ENCODE assay signal across 9 mouse cellular contexts in genomic region chr7:100124211-100124610, GRCm38 (mm10). TPM values are rescaled to one million over a fixed set of nuclear protein-coding genes. Genes with fewer than 3 reads are reported as not detected.
DNase-seq lines count a peak whose midpoint lies in the region; ATAC-seq and TF ChIP-seq lines count a peak whose summit lies in the region.
"Had no signal": no experiment of that assay in that cellular context is flagged by ENCODE, and none has a peak within 500 bp of the region (broad histone marks: within the 10 kb centered on the region; RNA-seq: fewer than 3 reads in every experiment).

No protein-coding gene starts in this region.

- H3K27ac ChIP-seq in hindbrain, embryonic 10.5 days: no peak overlapping the region
- no peak overlapping the region for H3K27ac ChIP-seq in hindbrain, embryonic 13.5 days
- H3K27ac ChIP-seq in thymus, adult 2 months (ENCODE audit: control insufficient read depth, insufficient read depth, low read length): no peak overlapping the region
- H3K27ac ChIP-seq: lung, embryonic 15.5 days had no signal

- H3K4me3 ChIP-seq in hindbrain, embryonic 10.5 days: no peak overlapping the region
- H3K4me3 ChIP-seq in hindbrain, embryonic 13.5 days: no peak overlapping the region
- H3K4me3 ChIP-seq in thymus, adult 2 months (ENCODE audit: control insufficient read depth, insufficient read depth, low read length): no peak overlapping the region
- H3K4me3 ChIP-seq: lung, embryonic 15.5 days had no signal

- H3K4me1 ChIP-seq in hindbrain, embryonic 10.5 days (replicated peaks): peaks cover 32% of the 10 kb centered on the region
- peaks cover 12% of the 10 kb centered on the region for H3K4me1 ChIP-seq in hindbrain, embryonic 13.5 days (replicated peaks)
- peaks cover 4% of the 10 kb centered on the region; the same call in 1 of the 2 replicates for H3K4me1 ChIP-seq in thymus, adult 2 months (replicated peaks; ENCODE audit: control insufficient read depth, insufficient read depth, low read length)

- no peak overlapping the region for H3K4me2 ChIP-seq in hindbrain, embryonic 13.5 days
- H3K4me2 ChIP-seq: lung, embryonic 15.5 days had no signal

- WGBS in hindbrain, embryonic 10.5 days: 78% methylated on average over 2 of the region's 2 CpGs
- WGBS in hindbrain, embryonic 13.5 days: 80% methylated on average over 2 of the region's 2 CpGs
- whole genome bisulfite sequencing in thymus, adult 2 months: 88% methylated on average over 2 of the region's 2 CpGs

- H3K9ac ChIP-seq in hindbrain, embryonic 13.5 days: no peak overlapping the region
- H3K9ac ChIP-seq: lung, embryonic 15.5 days had no signal

- H3K36me3 ChIP-seq in hindbrain, embryonic 10.5 days: peaks cover 8% of the 10 kb centered on the region; the same call in 1 of the 2 replicates
- 0 out of 2 replicates have a peak, but pooled peaks cover under 1% of the 10 kb centered on the region for H3K36me3 ChIP-seq in hindbrain, embryonic 13.5 days
- H3K36me3 ChIP-seq in thymus, adult 2 months (ENCODE audit: control insufficient read depth, insufficient read depth, low read length): no peaks in the 10 kb centered on the region
- H3K36me3 ChIP-seq: lung, embryonic 15.5 days had no signal

- TF ChIP-seq CTCF in thymus, adult 2 months (IDR thresholded peaks at IDR 0.05; ENCODE audit: borderline replicate concordance, control insufficient read depth, extremely low read depth, insufficient read depth, low read length, poor library complexity): no peak

- no peak for TF ChIP-seq POLR2A in thymus, adult 2 months (IDR thresholded peaks at IDR 0.05; ENCODE audit: control insufficient read depth, extremely low read depth, insufficient read depth, low read length, poor library complexity)

- DNase-seq in hindbrain, embryonic 10.5 days (ENCODE audit: low spot score): peak; percentile 50
- DNase-seq in B cell, adult 2 months: peak; percentile 77 to 78
- peak; percentile 37 for DNase-seq in MEL-GATA-1-ER (ENCODE audit: extremely low read depth, low read depth)
- peak; percentile 36 for DNase-seq in embryo, embryonic 9.5 days (ENCODE audit: extremely low spot score)
- DNase-seq in lung, postnatal 10 days: peak; percentile 53
- peak; percentile 58 for DNase-seq in thymus, adult 2 months

- ATAC-seq in hindbrain, embryonic 13.5 days (ENCODE audit: low FRiP score): no peak
- ATAC-seq in megakaryocyte, adult 5-6 weeks (ENCODE audit: poor library complexity, severe bottlenecking): no peak

- H3K9me3 ChIP-seq in hindbrain, embryonic 10.5 days: no peaks in the 10 kb centered on the region
- H3K9me3 ChIP-seq in hindbrain, embryonic 13.5 days: no peaks in the 10 kb centered on the region
- H3K9me3 ChIP-seq: lung, embryonic 15.5 days had no signal

- H3K27me3 ChIP-seq in hindbrain, embryonic 10.5 days (ENCODE audit: insufficient read depth, poor library complexity, severe bottlenecking): no peaks in the 10 kb centered on the region
- H3K27me3 ChIP-seq in hindbrain, embryonic 13.5 days: no peaks in the 10 kb centered on the region
- no peaks in the 10 kb centered on the region for H3K27me3 ChIP-seq in thymus, adult 2 months (ENCODE audit: control insufficient read depth, insufficient read depth, low read length)
- H3K27me3 ChIP-seq: lung, embryonic 15.5 days had no signal

RNA-seq across cellular contexts. Expression of gene Pold3, which starts 2.8 kb away (rescaled TPM):
- polyA plus RNA-seq in hindbrain, embryonic 10.5 days (2016; fragmentation: Nextera tagmentation; extraction: Ambion mirVana): 70.7 and 107 TPM in 2 replicates
- polyA plus RNA-seq in hindbrain, embryonic 13.5 days (2015; fragmentation: Nextera tagmentation; extraction: Ambion mirVana): 43.7 and 45.0 TPM in 2 replicates
- 21.4 and 22.7 TPM in 2 replicates for polyA plus RNA-seq in thymus, adult 2 months (2012; rRNA removed)
- 37.3 and 37.8 TPM in 2 replicates for total RNA-seq in megakaryocyte, adult 5-6 weeks (2015)
- 109 and 112 TPM in 2 replicates for total RNA-seq in megakaryocyte, adult 5-6 weeks (2017)

RNA-seq across cellular contexts. Expression of gene Lipt2, which starts 34.9 kb away (rescaled TPM):
- 25.3 and 26.9 TPM in 2 replicates for polyA plus RNA-seq in hindbrain, embryonic 10.5 days (2016; fragmentation: Nextera tagmentation; extraction: Ambion mirVana)
- polyA plus RNA-seq in hindbrain, embryonic 13.5 days (2015; fragmentation: Nextera tagmentation; extraction: Ambion mirVana): 16.3 and 17.3 TPM in 2 replicates
- polyA plus RNA-seq in thymus, adult 2 months (2012; rRNA removed): 4.3 and 4.7 TPM in 2 replicates
- total RNA-seq in megakaryocyte, adult 5-6 weeks (2015): 9.4 and 10.9 TPM in 2 replicates
- 2.1 and 4.6 TPM in 2 replicates for total RNA-seq in megakaryocyte, adult 5-6 weeks (2017)

RNA-seq across cellular contexts. Expression of gene Kcne3, which starts 52.1 kb away (rescaled TPM):
- 5.3 and 7.1 TPM in 2 replicates for polyA plus RNA-seq in hindbrain, embryonic 10.5 days (2016; fragmentation: Nextera tagmentation; extraction: Ambion mirVana)
- 0.58 and 0.66 TPM in 2 replicates for polyA plus RNA-seq in hindbrain, embryonic 13.5 days (2015; fragmentation: Nextera tagmentation; extraction: Ambion mirVana)
- polyA plus RNA-seq in thymus, adult 2 months (2012; rRNA removed): 0.97 and 1.7 TPM in 2 replicates
- 18.0 and 21.1 TPM in 2 replicates for total RNA-seq in megakaryocyte, adult 5-6 weeks (2015)
- 12.0 and 19.5 TPM in 2 replicates for total RNA-seq in megakaryocyte, adult 5-6 weeks (2017)
